Mouse (Mus musculus) midbrain, embryonic 15.5 days (tissue): Measurements from ENCODE around the gene Olfr547. TPM values are rescaled to one million over a fixed set of nuclear protein-coding genes. Genes with fewer than 3 reads are reported as not detected.
"Not testable (repeated sequence)": the region's sequence is repeated elsewhere in the genome, so short reads cannot be mapped to it uniquely, and the experiment has no call there.

Experiments
- ATAC-seq: fragments of 200-750 bp; cut with Nextera tagmentation; replicated peaks from 2 replicates; pipeline ENCODE4 v1.8.0; 2017; ENCODE audit warnings: moderate TSS enrichment
- H3K27ac ChIP-seq: fragments of 300-500 bp; sonication (generic); 2 replicates; pipeline ENCODE4 v1.5.1; 2015; ENCODE audit warnings: mild to moderate bottlenecking, inconsistent platforms
- H3K27me3 ChIP-seq: fragments of 300-500 bp; sonication (generic); replicated peaks from 2 replicates; pipeline ENCODE4 v1.6.1; 2015; ENCODE audit warnings: inconsistent platforms
- H3K36me3 ChIP-seq: fragments of 300-500 bp; sonication (generic); replicated peaks from 2 replicates; pipeline ENCODE4 v1.6.1; 2015; ENCODE audit warnings: inconsistent platforms
- H3K4me1 ChIP-seq: fragments of 300-500 bp; sonication (generic); 2 replicates; pipeline ENCODE4 v1.6.1; 2015; ENCODE audit warnings: inconsistent platforms
- H3K4me2 ChIP-seq: fragments of 300-500 bp; sonication (generic); 2 replicates; pipeline ENCODE4 v1.6.1; 2015; ENCODE audit warnings: inconsistent platforms, mild to moderate bottlenecking, moderate library complexity
- H3K4me3 ChIP-seq: fragments of 300-500 bp; sonication (generic); 2 replicates; pipeline ENCODE4 v1.5.1; 2015; ENCODE audit warnings: mild to moderate bottlenecking, inconsistent platforms
- H3K9ac ChIP-seq: fragments of 300-500 bp; sonication (generic); 2 replicates; pipeline ENCODE4 v1.6.1; 2015; ENCODE audit warnings: mild to moderate bottlenecking, inconsistent platforms
- H3K9me3 ChIP-seq: fragments of 300-500 bp; sonication (generic); 2 replicates; pipeline ENCODE4 v1.6.1; 2016; ENCODE audit warnings: inconsistent platforms
- WGBS: fragments of 180-500 bp; shearing (Covaris S2); methylation state at CpG from one replicate; pipeline ENCODE4 v1.1.7; 2015; ENCODE audit warnings: mixed read lengths; 5-methylcytosine and 5-hydroxymethylcytosine counted together
- polyA plus RNA-seq: library from polyadenylated mRNA; unstranded; fragments of >200 nt; fragmentation: Nextera tagmentation; extraction: Ambion mirVana; gene quantifications from 2 replicates; pipeline ENCODE4 v1.2.1, GENCODE M21; 2015

The Olfr547 gene
- not detected in 2 replicates for polyA plus RNA-seq

DNA sequence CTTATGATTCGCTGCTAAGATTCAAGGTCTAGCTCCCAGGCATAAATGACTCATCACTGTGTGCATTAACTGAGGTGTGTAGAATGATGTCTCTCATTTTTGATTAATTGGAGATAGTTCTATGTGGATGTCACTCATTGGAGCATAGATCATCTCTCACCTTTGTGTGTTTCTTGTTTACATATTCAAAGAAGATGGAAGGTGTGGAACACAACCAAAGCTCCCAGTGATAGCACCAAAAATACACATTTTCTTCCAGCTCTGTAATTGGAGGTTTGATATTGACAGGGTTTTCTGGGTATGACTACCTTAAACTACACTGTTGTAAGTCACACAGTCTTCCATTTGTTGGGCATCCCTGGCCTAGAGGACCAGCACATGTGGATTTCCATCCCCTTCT lies at the start of gene Olfr547:
Gene Olfr547, plus strand, starts transcription at position 301 of the 400 bp plus-strand sequence.
- H3K4me1 ChIP-seq = no peaks in the 10 kb centered on the region
- ATAC-seq = no peak
- H3K4me2 ChIP-seq = no peak within 1 kb of the TSS
- no peaks in the 10 kb centered on the region for H3K9me3 ChIP-seq
- WGBS = 79% methylated on average over 1 of the region's 1 CpGs
- no peaks in the 10 kb centered on the region for H3K36me3 ChIP-seq
- H3K4me3 ChIP-seq = no peak within 1 kb of the TSS
- no peaks in the 10 kb centered on the region for H3K27me3 ChIP-seq
- no peak within 1 kb of the TSS for H3K9ac ChIP-seq
- H3K27ac ChIP-seq = no peak within 1 kb of the TSS

DNA sequence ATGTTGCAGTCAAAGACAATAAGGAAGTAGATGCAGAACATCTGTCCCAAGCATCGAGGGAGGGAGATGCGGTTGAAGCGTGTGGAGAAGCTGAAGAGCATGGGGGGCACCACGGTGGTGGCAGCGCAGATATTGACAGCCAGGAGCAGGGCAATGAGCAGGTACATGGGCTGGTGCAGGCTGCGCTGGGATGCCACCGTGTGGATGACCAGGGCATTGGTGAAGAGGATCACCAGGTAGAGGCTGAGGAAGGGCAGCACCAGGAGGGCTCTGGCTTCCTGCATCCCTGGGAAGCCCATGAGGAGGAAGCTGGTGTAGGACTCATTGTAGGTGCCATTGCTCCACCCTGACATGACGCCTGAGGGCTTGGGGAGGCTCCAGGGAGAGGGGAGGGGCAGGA lies 49.8 kb upstream of the Olfr547 start:
- not testable (repeated sequence) for H3K9me3 ChIP-seq, H3K27ac ChIP-seq, H3K27me3 ChIP-seq, ATAC-seq, H3K4me1 ChIP-seq, H3K4me3 ChIP-seq, H3K36me3 ChIP-seq, H3K4me2 ChIP-seq, H3K9ac ChIP-seq
- 71% methylated on average over 8 of the region's 8 CpGs for WGBS

DNA sequence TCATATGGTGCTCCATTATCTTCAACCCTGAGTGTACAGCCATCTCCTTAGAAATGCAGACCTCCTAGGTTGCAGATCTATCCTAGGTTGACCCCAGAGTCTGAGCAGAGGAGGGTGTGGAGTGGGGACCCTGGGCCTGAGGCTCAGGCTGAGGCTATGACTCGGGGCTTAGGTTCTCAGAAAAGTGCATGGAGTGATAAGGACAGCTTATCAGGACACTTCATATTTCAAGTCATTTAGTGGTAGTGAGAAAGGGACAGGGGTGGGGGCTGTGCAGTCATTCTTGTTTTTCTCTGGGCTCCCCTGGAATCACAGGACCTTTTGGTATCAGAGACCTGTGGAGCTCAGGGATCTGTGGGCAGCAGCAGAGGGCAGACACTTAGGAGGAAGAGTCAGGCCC lies 48.4 kb upstream of the Olfr547 start:
- Histone ChIP-seq H3K9ac (no peak overlapping the region), H3K27ac (no peak overlapping the region), H3K4me2 (no peak overlapping the region), H3K4me3 (no peak overlapping the region), H3K27me3 (no peaks in the 10 kb centered on the region), H3K36me3 (no peaks in the 10 kb centered on the region), H3K4me1 (no peaks in the 10 kb centered on the region), H3K9me3 (no peaks in the 10 kb centered on the region)
- ATAC-seq = no peak
- 89% methylated on average over 1 of the region's 1 CpGs for WGBS

DNA sequence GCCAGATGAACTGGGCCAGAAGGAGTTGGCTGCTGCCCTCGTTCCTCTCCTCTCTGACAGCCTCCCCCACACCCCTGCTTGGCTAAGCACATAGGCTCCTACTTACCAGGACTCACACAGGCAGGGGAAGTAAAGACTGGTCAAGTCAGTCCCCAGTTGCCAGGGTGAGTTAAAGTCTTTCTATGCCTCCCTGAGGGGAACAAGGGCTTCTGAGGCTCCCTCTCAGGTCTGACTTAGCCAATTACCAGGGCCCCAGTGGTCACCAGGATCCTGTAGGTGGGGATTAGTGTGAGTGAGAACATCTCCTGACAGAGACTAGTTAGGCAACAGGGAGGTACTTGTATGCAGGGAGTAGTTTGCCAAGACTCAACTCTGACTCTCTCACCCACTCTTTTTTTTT lies 46.4 kb upstream of the Olfr547 start, which contains the start of gene Olfr544:
Gene Olfr544, minus strand, starts transcription at position 153 of the 400 bp plus-strand sequence.
- H3K9ac ChIP-seq = no peak within 1 kb of the TSS
- no peaks in the 10 kb centered on the region for H3K36me3 ChIP-seq
- H3K27me3 ChIP-seq = no peaks in the 10 kb centered on the region
- no peaks in the 10 kb centered on the region for H3K9me3 ChIP-seq
- no peak within 1 kb of the TSS for H3K4me3 ChIP-seq
- H3K4me1 ChIP-seq = no peaks in the 10 kb centered on the region
- WGBS = 71% methylated on average over 1 of the region's 1 CpGs
- H3K4me2 ChIP-seq = no peak within 1 kb of the TSS
- H3K27ac ChIP-seq = no peak within 1 kb of the TSS
- no peak for ATAC-seq

DNA sequence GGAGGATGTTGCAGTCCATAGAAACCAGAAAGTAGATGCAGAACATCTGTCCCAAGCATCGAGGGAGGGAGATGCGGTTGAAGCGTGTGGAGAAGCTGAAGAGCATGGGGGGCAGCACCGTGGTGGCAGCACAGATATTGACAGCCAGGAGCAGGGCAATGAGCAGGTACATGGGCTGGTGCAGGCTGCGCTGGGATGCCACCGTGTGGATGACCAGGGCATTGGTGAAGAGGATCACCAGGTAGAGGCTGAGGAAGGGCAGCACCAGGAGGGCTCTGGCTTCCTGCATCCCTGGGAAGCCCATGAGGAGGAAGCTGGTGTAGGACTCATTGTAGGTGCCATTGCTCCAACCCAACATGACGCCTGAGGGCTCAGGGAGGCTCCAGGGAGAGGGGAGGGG lies 40.1 kb upstream of the Olfr547 start:
- not testable (repeated sequence) for H3K9me3 ChIP-seq, H3K27ac ChIP-seq, H3K4me2 ChIP-seq, ATAC-seq, H3K9ac ChIP-seq, H3K36me3 ChIP-seq, H3K4me1 ChIP-seq, H3K4me3 ChIP-seq, H3K27me3 ChIP-seq
- WGBS = 49% methylated on average over 7 of the region's 7 CpGs

DNA sequence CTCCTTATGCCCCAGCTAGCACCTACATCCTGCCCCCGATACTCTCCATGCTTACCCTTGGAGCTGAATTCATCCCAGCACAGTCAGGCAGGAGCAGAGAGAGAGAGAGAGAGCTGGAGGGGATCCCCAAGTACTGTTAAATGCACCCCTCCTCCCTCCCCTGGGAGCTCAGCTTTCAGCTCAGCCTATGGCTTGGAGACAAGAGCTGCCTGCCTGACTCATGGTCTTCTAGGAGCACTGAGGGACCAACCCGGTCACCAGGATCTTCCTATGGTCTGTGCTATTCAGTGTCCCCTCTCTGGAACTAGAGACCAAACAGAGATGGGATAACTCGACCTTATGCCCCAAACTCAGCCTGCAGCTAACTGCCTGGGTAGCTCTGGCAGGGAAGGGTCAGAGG lies 35.1 kb upstream of the Olfr547 start, which contains the start of gene Olfr545:
Gene Olfr545, minus strand, starts transcription at position 101 of the 400 bp plus-strand sequence.
- no peak within 1 kb of the TSS for H3K4me3 ChIP-seq
- H3K9ac ChIP-seq = no peak within 1 kb of the TSS
- no peaks in the 10 kb centered on the region for H3K4me1 ChIP-seq
- ATAC-seq = no peak
- H3K36me3 ChIP-seq = no peaks in the 10 kb centered on the region
- 77% methylated on average over 3 of the region's 3 CpGs for WGBS
- no peaks in the 10 kb centered on the region for H3K27me3 ChIP-seq
- no peaks in the 10 kb centered on the region for H3K9me3 ChIP-seq
- no peak within 1 kb of the TSS for H3K4me2 ChIP-seq
- H3K27ac ChIP-seq = no peak within 1 kb of the TSS

DNA sequence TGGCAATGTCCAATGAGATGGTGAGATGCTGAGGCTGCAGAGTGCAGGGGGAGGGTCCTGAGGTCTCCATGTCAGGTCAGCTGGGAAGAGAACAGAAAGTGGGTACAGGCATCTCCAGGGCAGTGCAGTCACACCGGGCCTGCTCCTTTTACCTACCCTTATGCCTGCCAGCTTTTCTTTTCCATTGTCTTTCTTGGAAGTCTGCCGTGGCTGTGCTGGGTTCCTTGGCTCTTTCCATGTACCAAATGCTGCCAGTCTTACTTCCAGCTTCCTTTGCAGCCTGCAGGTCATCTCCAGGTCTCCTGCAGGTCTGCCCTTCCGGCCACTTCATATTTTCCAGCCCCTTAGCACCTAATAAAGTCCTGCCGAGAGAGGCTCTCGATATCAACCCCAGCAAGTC lies 32.6 kb upstream of the Olfr547 start:
- H3K4me3 ChIP-seq = no peak overlapping the region
- H3K27me3 ChIP-seq = no peaks in the 10 kb centered on the region
- H3K9ac ChIP-seq = no peak overlapping the region
- no peak overlapping the region for H3K27ac ChIP-seq
- no peak for ATAC-seq
- no peaks in the 10 kb centered on the region for H3K4me1 ChIP-seq
- no peaks in the 10 kb centered on the region for H3K9me3 ChIP-seq
- H3K4me2 ChIP-seq = no peak overlapping the region
- no peaks in the 10 kb centered on the region for H3K36me3 ChIP-seq
- WGBS = 79% methylated on average over 5 of the region's 5 CpGs

DNA sequence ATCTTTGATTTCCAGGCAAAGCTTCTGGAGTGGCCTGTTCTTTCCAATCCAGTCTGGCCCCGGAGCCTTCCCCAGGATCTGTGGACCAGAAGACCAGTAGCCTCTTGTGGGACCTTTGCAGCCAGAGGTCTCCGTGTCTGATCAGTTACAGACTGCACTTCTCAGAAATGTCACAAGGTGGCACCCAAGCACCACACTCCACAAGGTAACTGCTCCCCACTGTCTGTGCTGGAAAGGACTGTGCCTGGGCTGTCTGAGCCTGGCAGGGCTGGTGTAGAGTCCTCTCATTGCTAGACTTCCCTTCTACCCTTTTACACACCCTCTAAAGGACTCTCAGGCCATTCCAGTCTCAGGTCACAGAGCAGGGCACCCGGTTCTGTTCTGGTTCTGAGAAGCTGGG lies 27.7 kb upstream of the Olfr547 start:
- H3K4me1 ChIP-seq = no peaks in the 10 kb centered on the region
- no peaks in the 10 kb centered on the region for H3K9me3 ChIP-seq
- H3K4me3 ChIP-seq = no peak overlapping the region
- no peak overlapping the region for H3K9ac ChIP-seq
- peak; percentile 93 for ATAC-seq
- no peak overlapping the region for H3K27ac ChIP-seq
- H3K36me3 ChIP-seq = no peaks in the 10 kb centered on the region
- no peak overlapping the region for H3K4me2 ChIP-seq
- 48% methylated on average over 3 of the region's 3 CpGs for WGBS
- H3K27me3 ChIP-seq = no peaks in the 10 kb centered on the region

DNA sequence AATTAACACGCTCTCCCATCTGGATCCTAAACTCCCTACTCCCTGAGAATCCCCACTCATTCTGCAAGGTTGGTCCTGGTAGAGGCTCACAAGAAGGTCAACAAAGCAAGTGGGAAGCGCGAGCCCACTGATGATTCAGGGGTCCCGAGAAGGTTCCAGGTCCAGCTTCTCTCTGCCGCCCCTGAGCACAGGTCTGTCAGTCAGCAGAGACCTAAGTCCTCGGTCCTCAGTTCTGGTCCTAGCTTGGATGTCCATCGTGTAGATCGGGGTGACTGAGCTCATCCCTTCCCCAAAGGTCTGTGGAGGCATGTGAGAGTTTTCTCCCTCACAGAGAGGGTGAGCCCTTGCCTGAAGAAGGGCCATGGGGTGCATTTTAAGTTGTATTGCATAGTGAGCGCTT lies 26.5 kb upstream of the Olfr547 start:
- Histone ChIP-seq H3K9ac (no peak overlapping the region), H3K27me3 (0 out of 2 replicates have a peak, but pooled peaks cover 7% of the 10 kb centered on the region), H3K4me3 (no peak overlapping the region), H3K36me3 (no peaks in the 10 kb centered on the region), H3K27ac (no peak overlapping the region), H3K9me3 (no peaks in the 10 kb centered on the region), H3K4me1 (no peaks in the 10 kb centered on the region), H3K4me2 (no peak overlapping the region)
- no peak for ATAC-seq
- 87% methylated on average over 9 of the region's 9 CpGs for WGBS

DNA sequence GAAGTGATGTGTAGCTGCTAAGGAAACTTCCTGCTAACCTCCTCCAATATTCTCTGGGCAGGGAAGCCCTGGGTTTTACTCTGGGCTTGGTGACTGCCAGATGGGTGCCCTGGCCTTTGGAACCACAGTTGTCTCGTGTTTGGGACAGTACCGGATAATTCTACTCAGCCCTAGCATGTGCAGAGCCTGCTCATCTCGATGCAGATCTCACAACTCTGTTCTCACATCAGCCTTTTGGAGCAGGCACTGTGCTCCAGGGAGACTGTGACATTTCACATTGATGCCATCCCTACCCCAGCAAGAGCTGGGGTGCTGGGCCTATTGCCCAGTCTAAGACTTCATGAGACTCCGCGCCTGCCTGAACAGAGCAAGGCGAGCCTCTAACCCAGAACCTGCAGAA lies 25.9 kb upstream of the Olfr547 start:
- Histone ChIP-seq H3K9me3 (no peaks in the 10 kb centered on the region), H3K4me1 (peaks cover 5% of the 10 kb centered on the region; the same call in 1 of the 2 replicates), H3K9ac (no peak overlapping the region), H3K27ac (no peak overlapping the region), H3K4me3 (no peak overlapping the region), H3K36me3 (no peaks in the 10 kb centered on the region), H3K27me3 (peaks cover 9% of the 10 kb centered on the region; the same call in 1 of the 2 replicates), H3K4me2 (no peak overlapping the region)
- 88% methylated on average over 6 of the region's 6 CpGs for WGBS
- no peak for ATAC-seq

DNA sequence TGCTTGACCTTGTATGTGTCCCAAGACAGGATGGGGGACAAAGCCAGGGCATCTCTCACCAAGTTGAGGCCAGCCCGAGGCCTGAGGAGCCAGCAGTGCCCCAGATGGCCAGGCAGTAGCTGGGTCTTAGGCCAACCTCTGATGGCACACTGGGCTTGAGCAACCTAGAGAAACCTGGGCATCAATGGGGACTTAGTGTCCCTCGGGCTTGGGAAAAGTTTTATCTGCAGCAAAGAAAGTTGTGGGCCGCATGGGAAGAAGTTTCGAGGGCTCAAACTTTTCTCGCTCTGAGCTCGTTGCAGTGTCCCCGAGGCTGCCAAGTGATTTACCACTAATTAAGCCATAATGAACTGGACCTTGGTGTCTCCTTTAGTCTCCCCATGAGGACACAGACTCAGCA lies 24.8 kb upstream of the Olfr547 start:
- Histone ChIP-seq H3K9me3 (no peaks in the 10 kb centered on the region), H3K4me2 (no peak overlapping the region), H3K27ac (no peak overlapping the region), H3K4me1 (peaks cover 6% of the 10 kb centered on the region; the same call in 1 of the 2 replicates), H3K27me3 (peaks cover 17% of the 10 kb centered on the region; the same call in 1 of the 2 replicates), H3K4me3 (no peak overlapping the region), H3K36me3 (no peaks in the 10 kb centered on the region), H3K9ac (no peak overlapping the region)
- ATAC-seq = no peak
- WGBS = 80% methylated on average over 7 of the region's 7 CpGs

DNA sequence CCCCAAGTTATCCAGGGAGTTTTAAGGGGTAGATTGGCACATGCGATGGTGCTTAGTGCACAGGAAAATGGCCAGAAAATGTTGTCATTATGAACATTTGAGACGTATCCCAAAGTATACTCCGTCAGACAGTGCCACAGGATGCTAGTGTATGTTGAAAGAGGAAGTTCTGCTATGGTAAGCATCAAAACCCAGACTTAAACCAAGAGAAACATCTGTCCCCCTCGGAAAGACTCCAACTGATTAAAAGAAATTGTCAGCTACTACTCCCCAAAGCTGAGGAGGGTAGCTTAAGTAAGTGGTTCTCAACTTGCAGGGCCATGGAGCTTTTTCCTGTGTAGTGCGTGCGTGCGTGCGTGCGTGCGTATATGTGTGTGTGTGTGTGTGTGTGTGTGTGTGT lies 22.6 kb upstream of the Olfr547 start:
- no peak overlapping the region for H3K4me3 ChIP-seq
- H3K9me3 ChIP-seq = no peaks in the 10 kb centered on the region
- H3K4me1 ChIP-seq = peaks cover 8% of the 10 kb centered on the region
- no peaks in the 10 kb centered on the region for H3K36me3 ChIP-seq
- H3K9ac ChIP-seq = no peak overlapping the region
- ATAC-seq = no peak
- no peak overlapping the region for H3K27ac ChIP-seq
- no peak overlapping the region for H3K4me2 ChIP-seq
- peaks cover 17% of the 10 kb centered on the region; the same call in 1 of the 2 replicates for H3K27me3 ChIP-seq
- 91% methylated on average over 10 of the region's 10 CpGs for WGBS

DNA sequence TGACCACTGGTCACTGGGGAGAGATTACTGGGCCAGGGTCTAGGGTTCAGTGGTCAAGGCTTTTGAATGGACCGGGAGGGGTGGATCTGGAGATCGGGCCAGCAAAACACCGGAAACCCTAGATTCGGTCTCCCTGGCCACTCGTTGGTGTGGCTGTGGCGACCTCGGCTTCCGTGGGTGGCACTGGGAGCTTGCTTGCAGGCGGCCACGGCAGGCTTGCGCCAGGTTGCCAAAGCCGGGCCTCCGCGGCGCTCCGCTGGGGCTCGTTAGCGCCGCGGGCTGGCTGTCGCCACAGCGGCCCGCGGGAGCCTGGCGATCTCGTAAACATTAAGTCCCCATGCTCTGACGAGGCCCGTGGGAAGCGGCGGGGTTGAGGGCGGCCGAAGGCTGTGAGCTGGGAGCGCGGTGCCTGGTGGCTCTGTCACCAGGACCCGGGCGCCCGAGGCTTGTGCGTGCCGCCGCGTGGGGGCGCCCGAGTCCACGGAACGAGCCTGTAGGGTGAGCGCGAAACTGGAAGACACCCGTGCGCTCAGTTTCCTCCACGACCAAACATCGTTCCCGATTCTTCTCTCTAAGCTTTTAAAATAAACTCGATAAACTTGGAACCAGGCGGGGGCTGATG lies 21.6 kb upstream of the Olfr547 start:
- H3K27me3 ChIP-seq = peaks cover 17% of the 10 kb centered on the region; the same call in 1 of the 2 replicates
- H3K4me3 ChIP-seq = peak overlapping the region; percentile 64
- 1% methylated on average over 54 of the region's 54 CpGs for WGBS
- peaks cover 8% of the 10 kb centered on the region for H3K4me1 ChIP-seq
- H3K27ac ChIP-seq = 0 out of 2 replicates have a peak overlapping the region, but pooled peaks have one; percentile 60
- ATAC-seq = peak; percentile 97
- peak overlapping the region; percentile 85 for H3K9ac ChIP-seq
- peak overlapping the region; percentile 96 for H3K4me2 ChIP-seq
- H3K9me3 ChIP-seq = no peaks in the 10 kb centered on the region
- no peaks in the 10 kb centered on the region for H3K36me3 ChIP-seq
